Mouse (Mus musculus): ENCODE results near the gene Gstm1. TPM values are rescaled to one million over a fixed set of nuclear protein-coding genes. Genes with fewer than 3 reads are reported as not detected.
A peak's percentile ranks its signal among the peaks of the same experiment; 100 is the strongest.
"Not testable (repeated sequence)": the region's sequence is repeated elsewhere in the genome, so short reads cannot be mapped to it uniquely, and the experiment has no call there.

The Gstm1 gene
- polyA plus RNA-seq (2017; shearing (Covaris generic)), result 1 to 10 TPM; 2.8 to 3.4 TPM

GRCm38 (mm10) chr3:108017473-108018189 is at the start of gene Gstm1:
Gstm1 (minus strand) TSS chr3:108017973.
- ATAC-seq, result peak; percentile 76

- ATAC-seq, result no peak
Observed at GRCm38 (mm10) chr3:108067370-108067934, 49.7 kb upstream of the Gstm1 start.

GRCm38 (mm10) chr3:108065551-108065950 is 47.8 kb upstream of the Gstm1 start:
- ATAC-seq, result no peak

- ATAC-seq, result no peak
Observed at GRCm38 (mm10) chr3:108064672-108065071, 46.9 kb upstream of the Gstm1 start.

- ATAC-seq, result no peak
Observed at GRCm38 (mm10) chr3:108062648-108063047, 44.9 kb upstream of the Gstm1 start.

- ATAC-seq, result peak; percentile 82
Observed at GRCm38 (mm10) chr3:108061420-108061819, 43.6 kb upstream of the Gstm1 start.

DNA sequence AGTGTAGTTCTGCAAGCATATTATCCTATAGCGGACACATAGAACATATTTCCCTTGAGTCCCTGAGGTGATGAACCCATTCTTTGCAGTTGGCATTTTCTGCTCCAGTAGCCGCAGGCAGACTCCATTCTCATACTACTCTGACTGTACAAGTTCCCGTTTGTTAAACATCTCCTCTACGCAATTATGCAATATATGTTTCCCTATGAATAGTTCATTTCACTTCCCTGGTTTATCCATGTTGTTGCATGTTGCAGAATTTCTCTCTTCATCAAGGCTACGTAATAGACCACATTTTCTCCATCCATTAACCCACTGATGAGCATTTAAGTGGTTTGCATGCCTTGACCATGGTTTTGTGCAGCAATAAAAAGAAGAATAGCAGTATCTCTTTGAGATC is 32.7 kb upstream of the Gstm1 start:
- ATAC-seq, result no peak

DNA sequence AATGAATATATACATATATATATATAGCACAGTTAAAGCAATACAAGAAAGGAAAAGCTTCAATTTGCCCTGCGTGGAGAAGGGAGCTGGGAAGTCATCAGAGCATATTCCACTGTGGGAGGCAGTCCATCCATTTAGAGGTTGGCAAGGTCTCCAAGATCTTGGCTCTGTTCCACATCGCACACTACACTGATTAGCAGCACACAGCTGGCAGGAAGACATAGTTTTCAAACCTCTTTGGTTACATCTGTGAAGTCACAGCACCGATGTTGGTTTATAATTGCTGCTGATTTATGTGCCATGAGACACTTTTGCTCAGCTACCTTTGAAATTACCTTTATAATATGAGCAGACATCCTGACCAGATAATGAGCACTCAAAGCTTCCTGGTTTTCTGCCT is 30.5 kb upstream of the Gstm1 start:
- no peak for ATAC-seq

- no peak for ATAC-seq
Observed at GRCm38 (mm10) chr3:108046944-108047655, 29.3 kb upstream of the Gstm1 start.

GRCm38 (mm10) chr3:108044394-108045140 is 26.8 kb upstream of the Gstm1 start, which contains the start of gene Gstm4:
Gstm4 (minus strand) TSS chr3:108044894.
- ATAC-seq, result peak; percentile 99

DNA sequence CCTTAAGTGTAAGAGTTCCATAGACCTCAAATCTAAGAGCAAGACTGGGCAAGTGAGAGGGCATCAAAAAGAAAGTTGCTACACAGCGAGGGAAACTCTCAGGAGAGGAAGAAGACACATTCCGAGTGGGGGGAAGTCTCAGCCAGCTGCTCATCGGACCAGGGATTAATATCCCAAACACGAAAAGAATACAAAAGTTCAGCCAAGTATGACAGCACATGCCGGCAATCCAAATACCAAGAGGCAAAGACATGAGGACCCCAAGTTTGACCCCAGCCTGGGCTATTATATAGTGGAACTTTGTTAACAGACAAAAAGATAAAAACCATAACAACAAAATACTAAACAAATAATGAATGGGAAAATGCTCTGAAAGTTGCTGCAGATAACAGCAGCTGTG is 15.4 kb upstream of the Gstm1 start:
- no peak for ATAC-seq

DNA sequence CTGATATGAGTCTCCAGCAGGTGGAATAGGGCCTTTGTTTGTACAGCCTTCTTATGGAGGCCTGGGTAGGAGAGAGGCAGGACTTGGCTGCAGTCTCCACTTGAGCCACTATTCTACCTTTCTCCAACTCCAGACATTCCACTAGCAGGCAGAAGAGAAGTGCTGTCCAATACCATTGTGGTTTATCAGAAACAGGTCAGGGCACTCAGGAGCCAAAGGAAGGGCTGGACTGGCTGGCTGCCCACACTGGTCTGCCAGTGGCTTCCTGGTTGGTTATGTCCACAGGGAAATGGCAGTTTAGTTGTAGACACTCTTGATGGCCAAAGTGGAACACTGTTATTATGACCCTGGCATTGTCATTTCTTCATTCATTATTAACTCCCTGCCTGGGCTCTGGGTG is 14.3 kb upstream of the Gstm1 start:
- no peak for ATAC-seq

GRCm38 (mm10) chr3:108028641-108029365 is 11.0 kb upstream of the Gstm1 start:
- ATAC-seq, result no peak

- ATAC-seq, result no peak
Observed at GRCm38 (mm10) chr3:108026597-108026996, 8.8 kb upstream of the Gstm1 start.

- no peak for ATAC-seq
Observed at GRCm38 (mm10) chr3:108026049-108026448, 8.3 kb upstream of the Gstm1 start.

DNA sequence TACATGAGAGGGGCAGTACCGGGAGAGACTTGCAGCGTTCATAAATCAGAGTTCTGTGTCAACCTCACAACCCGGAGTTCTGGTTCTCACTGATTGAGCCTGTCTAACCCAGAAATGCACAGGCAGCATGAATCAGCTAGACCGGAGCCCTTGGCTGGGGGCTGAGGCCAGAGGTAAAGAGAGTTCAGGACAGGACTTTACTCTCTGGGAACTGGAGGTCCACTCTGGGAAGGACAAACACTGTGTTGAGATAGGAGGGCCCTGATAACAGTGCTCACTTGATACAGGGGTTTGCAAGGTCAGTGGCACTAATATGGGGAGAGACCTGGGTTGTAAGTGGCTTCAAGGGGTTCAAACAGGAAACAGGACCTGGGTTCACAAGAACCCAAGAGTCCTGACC is 7.5 kb upstream of the Gstm1 start:
- ATAC-seq, result no peak

DNA sequence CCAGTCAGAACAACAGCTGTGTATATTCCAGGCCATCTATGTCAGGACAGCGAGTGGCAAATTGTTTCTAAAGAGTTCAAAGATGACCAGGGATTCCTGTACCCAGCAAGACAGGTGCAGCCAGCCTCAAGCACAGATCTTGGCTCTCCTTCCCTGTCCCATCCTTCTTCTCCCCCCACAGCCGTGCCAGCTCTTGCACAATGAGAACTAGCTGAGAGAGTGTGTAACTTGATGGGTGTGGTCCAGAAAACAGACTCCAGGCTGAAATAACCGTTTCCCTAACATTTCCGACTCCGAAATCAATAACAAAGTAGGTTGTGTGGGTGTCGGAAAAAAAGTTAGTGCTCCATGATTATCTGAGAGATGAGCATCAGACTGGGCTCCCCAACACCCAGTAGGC is 4.9 kb upstream of the Gstm1 start:
- ATAC-seq, result no peak

GRCm38 (mm10) chr3:108020351-108021022 is 2.7 kb upstream of the Gstm1 start:
- not testable (repeated sequence) for ATAC-seq

GRCm38 (mm10) chr3:108019226-108019625 is 1.5 kb upstream of the Gstm1 start:
- not testable (repeated sequence) for ATAC-seq

DNA sequence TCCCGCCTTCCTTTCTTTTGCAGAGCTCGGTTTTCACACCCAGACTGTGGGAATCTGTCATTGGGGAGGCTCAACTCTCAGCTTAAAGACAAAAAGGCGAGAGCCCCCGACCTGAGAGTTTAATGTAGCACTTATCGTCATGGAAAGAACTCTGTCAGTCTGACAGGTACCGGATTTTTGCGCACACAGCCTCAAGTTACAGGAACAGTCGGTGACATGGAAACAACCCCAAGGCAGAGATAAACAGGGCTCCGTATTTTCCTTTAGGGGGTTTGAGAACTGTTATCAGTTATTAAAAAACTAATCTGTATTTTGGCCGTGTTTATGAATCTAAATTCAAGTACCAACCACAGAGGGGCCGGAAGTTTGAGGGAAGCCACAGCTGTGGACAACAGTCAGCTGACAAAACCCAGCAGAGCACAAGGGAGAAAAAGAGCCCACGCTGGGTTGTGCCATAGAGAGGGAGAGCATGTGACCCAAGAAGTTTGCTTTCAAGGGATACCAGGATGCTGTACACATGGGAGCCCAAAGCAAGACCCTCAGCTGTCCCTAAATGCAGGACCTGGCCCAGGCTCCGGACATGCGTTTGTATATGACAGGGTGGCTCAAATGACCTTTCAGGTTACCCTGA is 532 bp upstream of the Gstm1 start:
- ATAC-seq, result peak; percentile 61

DNA sequence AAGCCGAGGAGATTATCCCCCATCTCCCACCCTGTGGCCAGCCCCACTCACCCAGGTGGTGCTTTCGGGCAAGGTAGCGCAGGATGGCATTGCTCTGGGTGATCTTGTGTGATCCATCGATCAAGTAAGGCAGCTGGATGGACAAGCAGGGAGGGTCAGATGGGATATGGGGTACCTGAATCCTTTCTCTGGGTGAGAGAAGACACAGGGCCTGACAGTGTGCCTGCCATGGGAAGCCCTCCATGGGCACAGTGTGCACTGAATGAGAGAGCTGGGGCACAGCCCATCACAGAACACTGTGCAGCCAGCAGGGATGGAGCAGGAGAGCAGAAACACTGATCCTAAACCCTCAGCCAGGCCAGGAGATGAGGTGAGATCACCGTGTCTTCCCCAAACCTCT is 1.3 kb downstream of the Gstm1 start:
- ATAC-seq, result not testable (repeated sequence)
